Mouse (Mus musculus): Measurements from ENCODE around the gene Htra3.

Gene Htra3

GRCm38 (mm10) chr5:35695815-35696214, 16.2 kb upstream of the Htra3 start:
- DNase-seq (ENCODE audit: low read depth, low spot score) = no peak

GRCm38 (mm10) chr5:35693638-35694037, 14.1 kb upstream of the Htra3 start:
- DNase-seq (ENCODE audit: low read depth, low spot score) = no peak

- DNase-seq (ENCODE audit: low read depth, low spot score) = no peak
Observed at GRCm38 (mm10) chr5:35691246-35691645, 11.7 kb upstream of the Htra3 start.

GRCm38 (mm10) chr5:35690485-35691165, 11.0 kb upstream of the Htra3 start:
- no peak for DNase-seq (ENCODE audit: low read depth, low spot score)

- no peak for DNase-seq (ENCODE audit: low read depth, low spot score)
Observed at GRCm38 (mm10) chr5:35689374-35689773, 9.8 kb upstream of the Htra3 start.

- no peak for DNase-seq (ENCODE audit: low read depth, low spot score)
Observed at GRCm38 (mm10) chr5:35688851-35689250, 9.3 kb upstream of the Htra3 start.

- no peak for DNase-seq (ENCODE audit: low read depth, low spot score)
Observed at GRCm38 (mm10) chr5:35687098-35687497, 7.5 kb upstream of the Htra3 start.

GRCm38 (mm10) chr5:35686336-35686735, 6.8 kb upstream of the Htra3 start:
- no peak for DNase-seq (ENCODE audit: low read depth, low spot score)

GRCm38 (mm10) chr5:35685079-35685478, 5.5 kb upstream of the Htra3 start:
- no peak for DNase-seq (ENCODE audit: low read depth, low spot score)

GRCm38 (mm10) chr5:35680958-35681357, 1.4 kb upstream of the Htra3 start:
- DNase-seq (ENCODE audit: low read depth, low spot score) = no peak

- no peak for DNase-seq (ENCODE audit: low read depth, low spot score)
Observed at GRCm38 (mm10) chr5:35676964-35677363, 2.6 kb downstream of the Htra3 start.

- DNase-seq (ENCODE audit: low read depth, low spot score) = no peak
Observed at GRCm38 (mm10) chr5:35674081-35674555, 5.5 kb downstream of the Htra3 start.

GRCm38 (mm10) chr5:35673086-35673485, 6.5 kb downstream of the Htra3 start:
- no peak for DNase-seq (ENCODE audit: low read depth, low spot score)

- DNase-seq (ENCODE audit: low read depth, low spot score) = no peak
Observed at GRCm38 (mm10) chr5:35672581-35672980, 7.0 kb downstream of the Htra3 start.

- no peak for DNase-seq (ENCODE audit: low read depth, low spot score)
Observed at GRCm38 (mm10) chr5:35671474-35671891, 8.1 kb downstream of the Htra3 start.

GRCm38 (mm10) chr5:35670412-35670801, 9.2 kb downstream of the Htra3 start:
- no peak for DNase-seq (ENCODE audit: low read depth, low spot score)

- no peak for DNase-seq (ENCODE audit: low read depth, low spot score)
Observed at GRCm38 (mm10) chr5:35669747-35670411, 9.7 kb downstream of the Htra3 start.

GRCm38 (mm10) chr5:35666152-35666551, 13.4 kb downstream of the Htra3 start:
- no peak for DNase-seq (ENCODE audit: low read depth, low spot score)

GRCm38 (mm10) chr5:35662021-35662545, 17.5 kb downstream of the Htra3 start:
- DNase-seq (ENCODE audit: low read depth, low spot score) = no peak

GRCm38 (mm10) chr5:35661210-35661609, 18.4 kb downstream of the Htra3 start:
- no peak for DNase-seq (ENCODE audit: low read depth, low spot score)

- no peak for DNase-seq (ENCODE audit: low read depth, low spot score)
Observed at GRCm38 (mm10) chr5:35659503-35659902, 20.1 kb downstream of the Htra3 start.

GRCm38 (mm10) chr5:35655753-35656485, 23.7 kb downstream of the Htra3 start:
- no peak for DNase-seq (ENCODE audit: low read depth, low spot score)

All from CD4-positive helper T cell, adult 2 months (primary cell).